Mouse (Mus musculus) left cerebral cortex, postnatal 10 days (tissue): ENCODE measurements around the gene Ccl1. TPM values are rescaled to one million over a fixed set of nuclear protein-coding genes. Genes with fewer than 3 reads are reported as not detected.

Experiments used
- DNase-seq, 2 experiments: peaks; one replicate each; pipeline ENCODE4 v3.0.0; 2021 to 2022; ENCODE audit warnings: low spot score in 2 of 2, mixed read lengths in 1 of 2; ENCODE audit errors: extremely low spot score in 1 of 2
- intact Hi-C: fragments of 180-260 bp; cut with DNase I; formaldehyde crosslinking; loops from one replicate; pipeline ENCODE4 v1.15.1; 2025
- total RNA-seq, 2 experiments: library from RNA; stranded (reverse); gene quantifications; 2 replicates each; pipeline ENCODE4 v1.2.3; 2021

Gene Ccl1
- not detected for total RNA-seq

- no peak for DNase-seq
- intact Hi-C loops: no loop called here
Measured at GRCm38 (mm10) chr11:82305590-82305989, at the start of gene Ccl1. TSS of gene Ccl1 (minus strand) at chr11:82305690.

- DNase-seq: peak; percentile 26 to 49
- intact Hi-C loops: no loop called here
Measured at GRCm38 (mm10) chr11:82351039-82351438, 45.5 kb upstream of the Ccl1 start.

DNA sequence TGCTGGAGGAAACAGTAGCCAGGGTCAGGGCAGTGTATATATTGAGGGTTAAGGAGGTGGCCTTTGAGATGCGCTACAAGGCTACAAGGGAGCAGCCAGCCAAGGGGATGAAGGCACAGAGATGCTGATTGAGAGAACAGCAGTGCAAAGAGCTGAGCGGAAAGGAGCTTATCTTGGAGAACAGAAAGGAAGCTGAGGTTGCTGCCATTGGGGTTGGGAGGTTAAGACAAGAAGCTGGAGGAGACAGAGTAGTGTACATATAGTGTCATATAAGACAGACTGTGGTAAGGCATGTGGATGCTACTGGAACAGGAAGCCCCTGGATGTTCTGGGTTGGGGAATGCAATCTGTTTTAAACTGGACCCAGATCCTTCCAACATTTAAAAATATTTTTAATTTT, 35.4 kb upstream of the Ccl1 start:
- no peak for DNase-seq

DNA sequence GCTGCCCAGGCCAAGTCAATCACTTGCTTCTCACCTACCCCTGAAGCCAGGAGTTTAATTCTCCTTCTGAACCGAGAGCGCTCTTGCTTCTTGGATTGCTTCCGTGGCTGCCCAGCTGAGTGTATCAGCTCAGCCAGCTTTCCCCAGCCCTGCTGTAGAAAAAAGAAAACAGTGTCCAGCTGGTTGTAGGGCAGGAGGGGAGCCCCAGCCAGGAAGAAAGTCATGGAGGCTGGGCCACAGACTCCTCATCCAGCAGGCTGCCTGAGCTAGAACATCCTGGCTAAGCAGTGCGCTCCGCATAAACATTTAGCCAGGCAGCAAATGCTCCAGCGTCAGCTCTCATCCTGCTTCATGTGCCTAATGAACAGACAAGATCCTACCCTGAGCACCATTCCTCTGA, 34.9 kb upstream of the Ccl1 start:
- intact Hi-C loops: no loop called here
- no peak for DNase-seq

More for the DNA sequence above, 35.4 kb upstream of the Ccl1 start:
- intact Hi-C loops: no loop called here

DNA sequence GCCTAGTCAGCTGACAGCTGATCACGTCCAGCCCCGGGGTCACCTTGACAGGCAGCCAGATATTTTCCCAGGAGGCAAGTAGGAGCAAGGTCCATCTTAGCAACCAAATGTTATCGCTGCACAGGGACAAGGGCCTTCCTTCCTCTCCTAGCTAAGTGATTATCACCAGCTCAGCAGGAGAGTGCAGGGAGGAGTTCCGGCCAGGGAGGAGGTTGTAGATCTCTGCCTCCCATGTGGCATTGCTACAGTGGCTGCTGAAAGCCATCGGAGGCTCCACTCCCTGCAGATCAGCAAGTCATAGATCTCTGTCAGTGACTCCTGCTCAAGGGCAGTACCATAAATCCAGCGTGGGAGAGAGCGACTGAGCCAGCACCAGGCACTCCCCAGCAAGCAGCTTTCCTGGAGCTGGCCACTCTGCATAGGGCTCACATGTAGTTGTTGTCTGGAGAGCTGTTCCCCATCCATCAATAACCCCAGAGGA, 34.5 kb upstream of the Ccl1 start:
- peak in 1 of 2 experiments; percentile 35 for DNase-seq
- intact Hi-C loops: no loop called here

GRCm38 (mm10) chr11:82313153-82313552, 7.7 kb upstream of the Ccl1 start:
- DNase-seq: no peak
- intact Hi-C loops: no loop called here

DNA sequence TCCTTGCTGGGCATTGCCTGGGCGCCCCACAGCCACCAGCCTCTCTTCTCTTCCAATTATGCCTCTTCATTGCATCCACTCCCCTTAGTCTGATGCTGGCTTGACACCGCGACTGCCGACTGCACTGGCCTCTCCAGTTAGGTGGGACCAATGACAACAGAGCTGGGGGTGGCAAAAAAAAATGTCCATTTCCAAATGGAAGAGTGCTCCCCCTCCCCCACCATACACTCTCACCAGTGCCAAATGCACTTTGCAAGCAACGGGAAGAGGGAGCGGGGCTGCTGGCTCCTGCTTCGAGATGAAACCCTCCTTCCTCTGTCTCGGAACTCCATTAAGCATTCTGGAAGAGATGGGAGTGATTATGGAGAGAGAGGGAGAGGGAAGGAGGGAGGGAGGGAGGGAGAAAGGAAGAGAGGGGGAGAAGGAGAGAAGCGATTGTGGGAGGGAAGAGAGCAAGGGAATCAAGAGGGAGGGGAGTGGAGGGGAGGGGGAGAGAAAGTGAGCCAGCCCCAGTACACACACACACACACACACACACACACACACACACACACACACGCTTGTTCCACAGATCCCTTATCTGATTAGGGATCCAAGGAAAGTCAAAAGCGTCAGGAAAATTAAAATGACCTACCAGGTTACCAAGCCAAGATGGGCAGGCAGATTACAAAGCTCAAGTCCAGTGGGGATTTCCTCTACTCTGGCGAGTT, 5.0 kb upstream of the Ccl1 start:
- intact Hi-C loops: no loop called here
- DNase-seq: peak; percentile 8 to 42

GRCm38 (mm10) chr11:82297895-82298294, 7.6 kb downstream of the Ccl1 start:
- DNase-seq: no peak
- intact Hi-C loops: no loop called here

DNA sequence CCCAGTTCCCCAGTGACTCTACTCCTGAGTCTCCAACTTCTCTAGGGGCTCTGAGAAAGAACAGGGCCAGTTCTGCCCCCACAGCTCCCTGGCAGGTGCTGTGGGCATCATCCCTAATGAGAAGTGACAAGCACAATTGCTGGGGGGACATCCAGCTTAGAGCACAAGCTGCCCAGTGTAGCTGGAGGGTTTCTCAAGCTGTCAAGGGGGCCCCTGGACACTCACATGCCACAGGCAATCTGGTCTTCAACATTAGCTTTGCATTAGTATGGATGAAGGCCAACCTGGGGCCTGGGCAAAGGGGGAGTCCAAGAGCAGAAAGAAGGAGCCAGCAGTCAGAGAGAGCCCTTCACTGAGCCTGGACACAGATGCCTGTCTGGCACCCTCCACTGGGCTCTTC, 14.6 kb downstream of the Ccl1 start:
- intact Hi-C loops: no loop called here
- no peak for DNase-seq

GRCm38 (mm10) chr11:82274149-82274812, 31.2 kb downstream of the Ccl1 start:
- intact Hi-C loops: no loop called here
- DNase-seq: peak in 1 of 2 experiments; percentile 7

DNA sequence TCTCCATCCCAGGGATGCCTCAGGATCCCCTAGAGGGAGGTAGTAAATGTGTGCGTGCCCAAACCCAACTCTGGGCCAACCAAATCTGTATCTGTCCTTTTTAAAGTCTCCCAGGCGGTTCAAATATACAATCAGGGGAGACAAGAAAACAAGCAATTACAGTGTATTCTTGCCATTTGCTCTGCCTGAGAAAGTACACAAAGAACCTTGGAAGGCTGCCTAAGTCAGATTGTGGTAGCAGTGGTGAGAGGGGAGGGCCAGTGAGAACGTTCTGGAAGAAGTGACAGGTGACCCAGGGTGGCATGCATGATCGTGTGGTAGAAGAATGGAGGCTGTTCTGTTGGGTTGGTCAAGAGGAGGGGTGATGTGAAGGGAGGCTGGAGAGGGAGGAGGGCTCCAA, 46.4 kb downstream of the Ccl1 start:
- intact Hi-C loops: loop anchor here (5.0 kb wide), 1 partner anchor 128 kb away; the partner anchor contains the start of gene Tmem132e
- no peak for DNase-seq

DNA sequence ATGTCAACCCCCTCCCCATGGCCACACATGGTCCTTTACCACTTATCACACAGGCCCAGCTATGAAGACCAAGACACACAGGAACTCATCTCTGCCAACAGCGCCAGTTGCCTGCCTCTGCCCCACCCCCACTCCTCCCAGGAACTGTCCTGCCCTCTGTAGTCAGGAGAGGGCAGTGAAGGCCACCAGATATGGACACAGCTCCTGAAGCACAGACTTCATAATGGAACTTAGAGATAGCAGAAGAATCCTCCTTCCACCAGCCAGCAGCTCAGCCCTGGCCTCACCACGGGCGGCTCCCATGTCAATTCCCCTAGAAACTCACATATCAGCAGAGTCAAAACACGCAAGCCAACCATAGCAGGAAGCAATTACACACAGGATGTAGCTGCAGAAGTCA, 49.9 kb downstream of the Ccl1 start:
- intact Hi-C loops: loop anchor here (5.0 kb wide), 1 partner anchor 132 kb away; the partner anchor contains the start of gene Tmem132e
- DNase-seq: peak; percentile 38 to 78

- intact Hi-C loops: loop anchor here (5.0 kb wide), 1 partner anchor 639 kb away; the partner anchor contains the start of genes Fndc8 and Rad51d
- no peak for DNase-seq
Measured at GRCm38 (mm10) chr11:82253421-82253820, 52.1 kb downstream of the Ccl1 start.

DNA sequence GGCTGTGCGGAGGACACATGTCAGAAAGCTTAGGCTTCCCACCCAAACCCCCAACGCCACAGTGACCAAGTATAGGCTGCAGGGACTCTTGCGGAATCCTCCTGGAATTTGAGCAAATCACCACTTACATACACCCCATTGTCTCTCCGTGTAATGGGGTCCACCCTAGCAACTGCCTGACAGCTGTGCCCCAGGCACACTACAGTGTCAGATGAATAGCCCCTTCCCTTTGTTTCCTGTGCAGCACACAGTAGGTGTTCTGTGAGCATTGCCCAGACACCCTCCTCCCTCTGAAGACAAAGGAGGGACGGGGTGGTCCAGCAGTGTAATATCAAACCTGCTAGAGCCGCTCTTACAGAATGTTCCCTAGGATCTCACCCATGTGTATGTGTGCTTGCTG, 54.2 kb downstream of the Ccl1 start:
- no peak for DNase-seq
- intact Hi-C loops: loop anchor here (5.0 kb wide), 1 partner anchor 641 kb away; the partner anchor contains the start of genes Fndc8 and Rad51d

- DNase-seq: no peak
- intact Hi-C loops: loop anchor here (5.0 kb wide), 1 partner anchor 642 kb away; the partner anchor contains the start of genes Fndc8 and Rad51d
Measured at GRCm38 (mm10) chr11:82249945-82250344, 55.5 kb downstream of the Ccl1 start.

- intact Hi-C loops: loop anchor here (10.0 kb wide), 2 partner anchors 447 to 527 kb away; partner anchors contain the start of genes Cct6b and Zfp830
- DNase-seq: no peak
Measured at GRCm38 (mm10) chr11:82237439-82237838, 68.1 kb downstream of the Ccl1 start.

DNA sequence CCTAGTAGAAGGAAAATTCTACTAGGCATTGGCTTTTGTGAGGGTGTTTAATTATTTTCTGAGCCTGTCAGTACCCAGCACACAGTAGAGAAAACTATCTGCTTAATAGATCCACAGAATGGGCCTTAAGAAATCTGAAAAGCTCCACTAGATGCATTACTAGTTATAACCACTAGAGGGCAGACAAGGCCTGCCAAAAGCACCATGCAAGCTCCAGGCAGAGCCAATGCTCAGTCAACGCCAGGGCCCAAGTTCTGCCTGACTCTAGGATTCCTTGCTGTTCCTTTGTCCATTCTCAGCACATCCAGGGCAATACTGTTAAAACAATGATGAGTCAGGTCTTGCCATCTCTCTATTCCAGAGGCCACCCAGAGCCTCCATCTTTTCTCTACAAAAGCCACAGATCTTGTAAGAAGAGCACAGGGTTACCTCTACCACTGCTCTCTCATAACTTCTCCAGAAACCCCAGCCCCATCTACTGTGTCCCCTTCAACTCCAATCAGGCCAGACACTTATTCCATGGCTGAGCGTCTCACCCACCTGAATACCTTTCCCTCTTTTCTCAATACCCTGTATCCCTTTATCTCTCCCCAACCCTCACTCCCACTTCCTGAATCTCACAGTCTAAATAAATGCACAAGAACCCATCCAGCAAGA, 69.8 kb downstream of the Ccl1 start:
- peak; percentile 42 to 50 for DNase-seq
- intact Hi-C loops: loop anchor here (2.0 to 10.0 kb wide), 3 partner anchors 449 to 655 kb away; partner anchors contain the start of genes Cct6b, Rad51d and Zfp830

DNA sequence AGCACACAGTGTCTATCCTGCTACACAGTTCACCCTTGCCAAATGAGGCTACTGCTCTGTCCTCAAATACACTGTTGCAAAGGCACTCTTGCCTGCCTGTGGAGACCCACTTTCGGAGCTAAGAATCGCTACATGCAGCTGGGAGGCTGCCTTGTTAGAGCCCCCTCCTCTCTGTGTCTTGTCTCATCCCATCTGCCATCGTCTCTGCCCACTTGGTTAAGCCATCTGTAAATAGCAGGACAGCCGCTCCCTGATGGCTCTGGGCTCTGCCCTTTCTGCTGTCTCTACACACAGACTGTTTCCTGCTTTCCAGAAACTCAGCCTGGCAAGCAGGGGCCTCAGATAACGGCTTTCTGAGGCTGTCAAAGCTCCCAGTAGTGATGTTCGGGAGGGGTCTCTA, 71.5 kb downstream of the Ccl1 start:
- intact Hi-C loops: loop anchor here (2.0 to 10.0 kb wide), 4 partner anchors 153 to 657 kb away; partner anchors contain the start of genes Cct6b, Rad51d, Tmem132e and Zfp830
- DNase-seq: peak in 1 of 2 experiments; percentile 15

DNA sequence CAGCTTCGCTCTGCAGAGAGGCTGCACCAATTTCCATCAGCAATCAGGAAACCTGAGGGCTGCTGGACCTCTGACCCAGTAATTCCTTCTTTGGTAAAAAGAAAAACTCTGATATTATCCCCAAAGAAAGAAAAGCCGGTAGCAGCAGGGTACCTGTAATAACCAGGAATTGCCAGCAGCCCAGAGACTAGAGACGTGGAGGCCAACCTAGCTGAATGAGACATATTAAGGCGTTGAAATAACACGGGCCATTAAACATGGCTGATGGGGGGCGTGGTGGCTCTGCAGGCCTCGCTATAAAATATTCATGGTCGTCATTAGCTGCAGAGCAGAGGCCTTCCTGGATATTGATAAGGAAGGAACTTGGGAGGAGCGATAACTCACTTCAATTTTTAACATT, 78.5 kb downstream of the Ccl1 start:
- intact Hi-C loops: no loop called here
- DNase-seq: no peak
